Mouse (Mus musculus) megakaryocyte, embryonic 14.5 days (primary cell): ENCODE measurements around the gene Dram1.

Experiments
- FLI1 ChIP-seq: IDR thresholded peaks from 2 replicates; pipeline ENCODE4 v1.6.1; 2012; ENCODE audit warnings: low read length, inconsistent platforms, mixed read lengths
- GATA1 ChIP-seq: IDR thresholded peaks from 3 replicates; pipeline ENCODE4 v1.6.1; 2012; ENCODE audit warnings: mixed read lengths, low read length, inconsistent platforms, borderline replicate concordance

- TF ChIP-seq GATA1, result no peak
- no peak for TF ChIP-seq FLI1
These were observed 12.6 kb upstream of the Dram1 start for GRCm38 (mm10) chr10:88391495-88391894.
